13 mouse cellular contexts compared by ENCODE assay signal in genomic region chr7:100482046-100482445, GRCm38 (mm10). TPM values are rescaled to one million over a fixed set of nuclear protein-coding genes. Genes with fewer than 3 reads are reported as not detected.
DNase-seq lines count a peak whose midpoint lies in the region; ATAC-seq and TF ChIP-seq lines count a peak whose summit lies in the region.
"Not testable (repeated sequence)": the region's sequence is repeated elsewhere in the genome, so short reads cannot be mapped to it uniquely, and the experiment has no call there.
"Had no signal": no experiment of that assay in that cellular context is flagged by ENCODE, and none has a peak within 500 bp of the region (broad histone marks: within the 10 kb centered on the region; RNA-seq: fewer than 3 reads in every experiment).

No protein-coding gene starts in this region.

- H3K4me1 ChIP-seq in MEL (ENCODE audit: control insufficient read depth in 1 of 2, insufficient read depth in 2 of 2, low read length in 2 of 2) = not testable (repeated sequence)
- H3K4me1 ChIP-seq in liver, embryonic 15.5 days (replicated peaks) = peaks cover 43% of the 10 kb centered on the region

- not testable (repeated sequence) for TF ChIP-seq CTCF in MEL (IDR thresholded peaks at IDR 0.05 in 2 of 3, conservative IDR thresholded peaks at IDR 0.05 in 1 of 3; ENCODE audit: control insufficient read depth in 1 of 3, insufficient read depth in 1 of 3, low read depth in 2 of 3, low read length in 3 of 3, poor library complexity in 1 of 3, severe bottlenecking in 1 of 3)

- H3K79me2 ChIP-seq in MEL (ENCODE audit: control insufficient read depth, insufficient read depth, low read length, poor library complexity) = not testable (repeated sequence)

- not testable (repeated sequence) for H3K9me3 ChIP-seq in MEL (replicated peaks; ENCODE audit: insufficient read depth, low read length); liver, embryonic 15.5 days (replicated peaks)

- not testable (repeated sequence) for TF ChIP-seq POLR2A in MEL (IDR thresholded peaks at IDR 0.05; ENCODE audit: control insufficient read depth in 1 of 2, insufficient read depth in 1 of 2, low read depth in 1 of 2, low read length in 2 of 2, poor library complexity in 1 of 2)

- WGBS in liver, embryonic 15.5 days (ENCODE audit: insufficient replicate concordance) = 77% methylated on average over 2 of the region's 2 CpGs

- not testable (repeated sequence) for H3K4me3 ChIP-seq in MEL (ENCODE audit: control insufficient read depth in 1 of 2, insufficient read depth in 1 of 2, low read depth in 2 of 2, low read length in 2 of 2); liver, embryonic 15.5 days (replicated peaks)

- not testable (repeated sequence) for TF ChIP-seq EP300 in MEL (IDR thresholded peaks at IDR 0.05; ENCODE audit: low read depth in 1 of 2, low read length in 2 of 2)

- not testable (repeated sequence) for H3K27me3 ChIP-seq in MEL (ENCODE audit: control insufficient read depth in 1 of 2, insufficient read depth in 2 of 2, low read length in 2 of 2); liver, embryonic 15.5 days

- H3K27ac ChIP-seq in MEL (ENCODE audit: control insufficient read depth, low read depth, low read length) = not testable (repeated sequence)
- H3K27ac ChIP-seq in liver, embryonic 15.5 days (replicated peaks) = 0 out of 2 replicates have a peak overlapping the region, but pooled peaks have one; percentile 24

- DNase-seq in 3T3-L1 (ENCODE audit: low read depth, low spot score) (peak; percentile 34), 416B (ENCODE audit: low read depth) (peak; percentile 77)
- DNase-seq in MEL (ENCODE audit: low read depth, low spot score) = not testable (repeated sequence)
- peak; percentile 46 for DNase-seq in adrenal gland, postnatal 14 days

- not testable (repeated sequence) for H3K36me3 ChIP-seq in MEL (ENCODE audit: control insufficient read depth in 1 of 2, insufficient read depth in 2 of 2, low read length in 2 of 2); liver, embryonic 15.5 days (replicated peaks)

- not testable (repeated sequence) for TF ChIP-seq RAD21 in MEL (IDR thresholded peaks at IDR 0.05; ENCODE audit: low read depth, low read length)

- ATAC-seq in liver, embryonic 15.5 days (ENCODE audit: insufficient read depth) = not testable (repeated sequence)

- H3K4me2 ChIP-seq in liver, embryonic 15.5 days = not testable (repeated sequence)

- not testable (repeated sequence) for H3K9ac ChIP-seq in MEL (ENCODE audit: control insufficient read depth, low read depth, low read length, poor library complexity, severe bottlenecking); liver, embryonic 15.5 days

TF ChIP-seq in MEL, 35 proteins besides CTCF, POLR2A, EP300 and RAD21:
- 0 out of 2 replicates have a peak, but pooled peaks have one; percentile 43 for TF ChIP-seq ZNF384 (IDR thresholded peaks at IDR 0.05; ENCODE audit: low read depth, low read length)

RNA-seq across cellular contexts. Expression of gene Ucp3, which starts 9.3 kb away (rescaled TPM):
- total RNA-seq in MEL (2012; rRNA removed) = 0.10 TPM in 1 of 2 replicates, not detected in the other
- not detected for polyA plus RNA-seq in MEL (2012; ENCODE audit: insufficient read depth in 1 of 2, insufficient read length in 2 of 2, low read depth in 1 of 2, low replicate concordance in 2 of 2, missing spikeins in 1 of 2)
- total RNA-seq in adrenal gland, postnatal 14 days (2021) = 41.2 and 43.0 TPM in 2 replicates
- polyA plus RNA-seq in liver, embryonic 15.5 days (2015; fragmentation: Nextera tagmentation; extraction: Ambion mirVana) = 0.06 TPM in 1 of 2 replicates, not detected in the other
- total RNA-seq: CH12.LX, ES-E14 had no signal
- polyA plus RNA-seq: activated CD4-positive, CD25-positive, alpha-beta regulatory T cell, adult 4 months; brain, embryonic 14.5 days; C2C12; CD4-positive, CD25-positive, alpha-beta regulatory T cell, adult 4 months; G1E had no signal

RNA-seq across cellular contexts. Expression of gene Ucp2, which starts 11.1 kb away (rescaled TPM):
- total RNA-seq in MEL (2012; rRNA removed) = 139 and 156 TPM in 2 replicates
- 100 to 1,000 TPM in 1 of 2 experiments, not detected in 1; 724 TPM for polyA plus RNA-seq in MEL (2012; ENCODE audit: insufficient read depth in 1 of 2, insufficient read length in 2 of 2, low read depth in 1 of 2, low replicate concordance in 2 of 2, missing spikeins in 1 of 2)
- 355 and 500 TPM in 2 replicates for total RNA-seq in adrenal gland, postnatal 14 days (2021)
- polyA plus RNA-seq in liver, embryonic 15.5 days (2015; fragmentation: Nextera tagmentation; extraction: Ambion mirVana) = 734 and 787 TPM in 2 replicates

RNA-seq across cellular contexts. Expression of gene Dnajb13, which starts 32.7 kb away (rescaled TPM):
- 2.0 and 2.2 TPM in 2 replicates for total RNA-seq in MEL (2012; rRNA removed)
- 1 to 10 TPM in 1 of 2 experiments, not detected in 1; 3.6 TPM for polyA plus RNA-seq in MEL (2012; ENCODE audit: insufficient read depth in 1 of 2, insufficient read length in 2 of 2, low read depth in 1 of 2, low replicate concordance in 2 of 2, missing spikeins in 1 of 2)
- total RNA-seq in adrenal gland, postnatal 14 days (2021) = 0.30 TPM in 1 of 2 replicates, not detected in the other
- polyA plus RNA-seq in liver, embryonic 15.5 days (2015; fragmentation: Nextera tagmentation; extraction: Ambion mirVana) = 2.9 and 3.8 TPM in 2 replicates
- total RNA-seq: adrenal gland, postnatal 25 days had no signal
- polyA plus RNA-seq: G1E had no signal

RNA-seq across cellular contexts. Expression of gene Coa4, which starts 54.8 kb away (rescaled TPM):
- 6.1 and 8.1 TPM in 2 replicates for total RNA-seq in MEL (2012; rRNA removed)
- polyA plus RNA-seq in MEL (2012; ENCODE audit: insufficient read depth in 1 of 2, insufficient read length in 2 of 2, low read depth in 1 of 2, low replicate concordance in 2 of 2, missing spikeins in 1 of 2) = 10 to 100 TPM in 1 of 2 experiments, not detected in 1; 13.8 TPM
- total RNA-seq in adrenal gland, postnatal 14 days (2021) = 7.8 and 10.4 TPM in 2 replicates
- polyA plus RNA-seq in liver, embryonic 15.5 days (2015; fragmentation: Nextera tagmentation; extraction: Ambion mirVana) = 11.5 and 12.3 TPM in 2 replicates

Comparison
In these comparisons a context has a peak if more than half of its experiments do, and no peak if none do; other contexts are left out.
1. RNA of gene Ucp3, which starts 9.3 kb away (total RNA-seq): 41.2 to 43.0 TPM in adrenal gland, postnatal 14 days; 0.10 TPM in MEL; every median in the first group is over 10 times any median in the second.